Mouse (Mus musculus): Measurements from ENCODE around the gene Spast.
"Not testable (repeated sequence)": the region's sequence is repeated elsewhere in the genome, so short reads cannot be mapped to it uniquely, and the experiment has no call there.

Gene Spast

DNA sequence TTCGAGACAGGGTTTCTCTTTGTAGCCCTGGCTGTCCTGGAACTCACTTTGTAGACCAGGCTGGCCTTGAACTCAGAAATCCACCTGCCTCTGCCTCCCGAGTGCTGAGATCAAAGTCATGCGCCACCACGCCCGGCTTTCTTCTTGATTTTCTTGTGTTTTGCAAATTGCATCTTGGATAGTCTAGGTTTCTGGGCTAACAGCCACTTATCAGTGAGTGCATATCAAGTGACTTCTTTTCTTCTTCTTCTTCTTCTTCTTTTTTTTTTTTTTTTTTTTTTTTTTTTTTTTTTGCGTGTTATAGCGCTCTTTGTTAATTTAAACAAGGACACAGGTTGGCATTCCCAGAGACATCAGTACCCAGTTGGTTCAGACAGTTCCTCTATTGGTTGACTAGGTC lies 11.6 kb upstream of the Spast start:
- not testable (repeated sequence) for DNase-seq (ENCODE audit: extremely low spot score, low spot score)

DNA sequence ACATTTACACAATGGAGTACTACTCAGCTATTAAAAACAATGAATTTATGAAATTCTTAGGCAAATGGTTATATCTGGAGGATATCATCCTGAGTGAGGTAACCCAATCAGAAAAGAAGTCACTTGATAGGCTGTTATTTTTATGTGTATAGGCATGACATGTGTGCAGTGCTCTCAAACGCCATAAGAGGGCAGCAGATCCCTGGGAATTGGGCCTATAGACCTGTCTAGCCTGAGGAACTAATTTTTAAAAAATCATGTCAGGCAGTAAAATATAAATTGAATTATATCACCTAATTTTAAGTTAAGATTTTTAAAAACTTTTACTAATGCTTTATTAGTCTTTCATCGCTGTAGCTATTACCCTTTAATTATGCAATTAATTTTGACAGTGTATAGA lies 10.6 kb upstream of the Spast start:
- DNase-seq (ENCODE audit: extremely low spot score, low spot score): peak; percentile 47

DNA sequence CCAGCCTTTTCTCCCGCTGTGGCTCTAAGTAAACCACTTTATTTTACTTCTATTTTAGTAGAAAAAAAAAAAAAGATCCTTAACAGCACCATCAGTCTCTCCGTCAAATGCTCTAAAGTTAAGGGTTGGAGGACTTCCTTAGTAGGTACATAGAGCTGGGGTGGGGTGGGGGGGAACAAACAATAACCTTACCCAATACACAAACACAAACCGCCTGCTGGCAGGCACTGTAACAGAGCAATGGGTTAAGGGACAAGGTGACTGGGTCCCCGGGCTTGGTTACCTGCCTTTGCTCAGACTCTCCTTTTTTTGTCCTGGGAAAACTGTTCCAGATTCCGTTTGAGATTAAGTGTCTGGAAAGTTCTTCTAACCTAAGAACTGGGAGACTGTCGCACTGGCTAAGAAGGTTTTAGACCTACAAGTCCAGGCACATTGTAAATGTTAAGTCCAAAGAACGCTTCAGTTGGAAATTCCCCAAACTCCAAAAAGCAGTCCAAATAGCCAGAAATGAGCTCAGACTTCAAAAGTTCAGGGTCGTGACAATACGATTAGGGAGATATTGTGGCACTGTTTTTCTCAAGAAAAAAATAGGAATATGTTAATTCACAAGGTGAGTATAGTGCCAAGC lies 7.6 kb upstream of the Spast start:
- no peak for DNase-seq (ENCODE audit: extremely low spot score, low spot score)

DNA sequence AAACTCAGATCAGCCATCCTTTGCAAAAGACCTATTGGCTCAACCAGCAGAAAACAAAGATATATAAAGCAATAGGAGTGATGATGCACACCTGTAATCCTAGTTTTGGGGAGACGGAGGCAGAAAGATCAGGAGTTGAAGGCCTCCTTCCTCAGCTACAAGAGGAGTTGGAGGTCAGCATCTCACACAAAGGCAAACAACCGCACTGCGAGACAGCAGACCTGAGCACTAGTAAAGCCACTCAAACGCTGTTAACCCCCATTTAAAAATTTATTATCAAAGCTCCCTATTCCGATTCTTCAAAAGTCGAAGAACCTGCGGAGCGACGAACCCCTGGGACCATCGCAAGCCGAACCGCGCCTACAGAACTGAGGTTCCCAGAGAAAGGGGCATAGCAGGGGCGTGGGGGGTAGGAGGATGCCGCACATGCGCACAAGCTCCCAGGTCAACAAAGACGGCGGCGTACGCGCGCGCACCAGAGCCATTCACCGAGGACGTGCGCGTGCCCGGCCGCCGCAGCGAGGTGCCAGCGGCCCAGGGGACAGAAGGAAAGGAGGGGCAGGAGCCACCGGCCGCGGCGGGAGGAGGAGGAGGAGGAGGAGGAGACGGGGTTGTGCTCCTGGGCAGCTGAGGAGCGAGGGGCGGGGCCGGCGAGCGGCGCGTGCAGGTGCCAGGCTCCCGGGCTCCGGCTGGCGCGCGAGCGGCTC lies 409 bp upstream of the Spast start:
- DNase-seq (ENCODE audit: extremely low spot score, low spot score): peak; percentile 96

DNA sequence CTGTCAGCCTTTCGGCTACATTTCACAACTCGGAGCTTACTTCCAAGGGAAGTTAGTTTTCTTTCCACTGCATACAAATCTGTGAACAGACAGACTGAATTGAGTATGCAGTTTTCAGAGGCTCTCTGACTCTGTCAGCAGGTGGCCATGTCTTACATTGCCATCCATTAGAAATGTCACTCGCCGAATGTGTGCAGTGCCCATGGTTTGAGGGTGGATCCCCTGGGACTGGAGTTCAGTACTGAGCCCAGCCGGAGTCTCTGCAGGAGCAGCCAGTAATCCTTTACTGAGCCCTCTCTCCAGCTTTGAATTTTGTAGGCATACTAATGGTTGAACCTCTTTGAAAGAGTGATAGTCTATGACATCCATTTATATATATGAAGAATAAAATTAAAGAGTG lies 2.4 kb downstream of the Spast start:
- no peak for DNase-seq (ENCODE audit: extremely low spot score, low spot score)

DNA sequence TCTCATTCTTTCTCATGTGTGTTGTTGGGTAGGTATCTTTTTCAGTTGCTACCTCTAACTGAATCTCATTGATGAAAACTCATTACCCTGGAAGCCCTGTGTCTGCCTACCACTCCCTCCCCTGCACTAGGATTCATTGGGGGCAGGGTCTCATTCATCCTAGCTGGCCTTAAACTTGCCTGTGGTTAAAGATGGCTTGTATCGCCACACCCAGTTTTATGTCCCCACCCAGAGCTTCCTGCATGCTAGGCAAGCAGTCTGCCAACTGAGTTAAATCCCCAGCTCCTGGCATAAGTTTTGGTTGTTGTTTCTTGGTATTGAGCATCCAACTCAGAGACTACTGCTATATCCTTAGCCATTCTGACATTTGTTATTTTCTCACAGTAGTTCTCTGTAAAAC lies 24.8 kb downstream of the Spast start:
- DNase-seq (ENCODE audit: extremely low spot score, low spot score): no peak

DNA sequence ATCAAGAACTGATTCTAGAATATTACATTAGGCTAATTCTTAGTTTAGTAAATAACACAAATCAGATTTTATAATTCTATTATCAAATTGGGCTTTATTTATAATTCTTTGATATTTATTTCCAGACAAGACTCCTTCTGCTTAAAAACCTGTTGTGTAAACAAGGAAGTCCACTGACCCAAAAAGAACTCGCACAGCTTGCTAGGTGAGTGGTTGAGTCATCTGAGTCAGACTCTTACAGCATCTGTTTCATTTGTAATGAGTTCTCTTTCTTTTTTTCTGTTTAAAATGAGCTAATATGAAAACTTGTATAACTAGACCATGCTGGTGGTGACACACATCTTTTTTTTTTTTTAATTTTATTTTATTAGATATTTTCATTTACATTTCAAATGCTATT lies 38.1 kb downstream of the Spast start:
- DNase-seq (ENCODE audit: extremely low spot score, low spot score): no peak

DNA sequence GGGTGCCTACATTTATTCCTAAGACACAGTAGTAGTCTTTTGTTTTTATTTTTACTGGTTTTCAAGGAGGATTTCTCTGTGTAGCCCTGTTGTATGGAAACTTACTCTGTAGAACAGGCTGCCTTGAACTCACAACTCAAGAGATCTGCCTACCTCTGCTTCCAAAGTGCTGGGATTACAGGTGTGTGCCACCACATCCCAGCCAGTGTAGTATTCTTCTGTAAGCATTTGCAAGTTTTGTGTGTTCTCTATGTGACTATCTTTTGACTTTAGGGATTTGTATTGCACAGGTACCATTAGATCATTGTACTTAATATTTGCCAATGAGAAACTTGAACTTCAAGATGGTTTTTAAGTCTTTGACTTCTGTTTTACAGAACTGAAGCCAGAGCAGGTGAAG lies 47.9 kb downstream of the Spast start:
- DNase-seq (ENCODE audit: extremely low spot score, low spot score): no peak

DNA sequence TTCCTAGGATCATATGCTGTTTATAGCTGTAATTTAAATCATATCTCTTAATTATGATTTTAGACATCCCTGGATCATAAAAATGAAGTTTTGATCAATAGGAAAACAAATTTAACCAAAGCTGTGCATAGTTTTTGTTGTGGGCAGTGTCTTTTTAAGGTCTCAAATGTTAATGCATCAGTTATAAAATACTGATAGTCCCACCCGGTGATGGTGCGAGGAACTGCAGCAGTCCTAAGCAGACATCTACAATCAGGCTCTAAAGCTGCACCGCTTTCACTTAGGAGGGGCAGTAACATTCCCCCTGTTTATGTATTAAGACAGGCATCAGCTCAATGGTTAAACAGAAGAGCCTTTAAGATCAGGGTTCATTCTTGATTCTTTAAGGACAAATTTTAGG lies 51.1 kb downstream of the Spast start:
- no peak for DNase-seq (ENCODE audit: extremely low spot score, low spot score)

DNA sequence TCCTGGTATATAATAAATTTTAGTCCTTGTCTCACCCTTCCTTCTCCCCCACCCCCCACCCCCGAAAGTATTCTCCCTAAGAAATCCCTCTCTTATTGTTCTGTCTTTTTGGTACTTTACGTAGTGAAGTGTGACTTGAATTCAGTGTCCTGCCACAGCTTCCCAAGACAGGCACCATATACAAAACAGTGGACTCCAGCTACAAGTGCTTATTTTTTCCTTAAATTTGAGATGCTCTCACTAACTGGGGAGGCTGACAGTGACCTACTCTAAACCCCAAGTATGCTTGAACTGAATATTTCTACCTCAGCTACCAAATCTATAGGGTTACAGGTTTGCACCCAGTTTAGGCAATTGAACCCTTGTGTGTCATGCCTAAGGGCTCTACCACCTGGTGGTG lies 55.6 kb downstream of the Spast start:
- no peak for DNase-seq (ENCODE audit: extremely low spot score, low spot score)

DNA sequence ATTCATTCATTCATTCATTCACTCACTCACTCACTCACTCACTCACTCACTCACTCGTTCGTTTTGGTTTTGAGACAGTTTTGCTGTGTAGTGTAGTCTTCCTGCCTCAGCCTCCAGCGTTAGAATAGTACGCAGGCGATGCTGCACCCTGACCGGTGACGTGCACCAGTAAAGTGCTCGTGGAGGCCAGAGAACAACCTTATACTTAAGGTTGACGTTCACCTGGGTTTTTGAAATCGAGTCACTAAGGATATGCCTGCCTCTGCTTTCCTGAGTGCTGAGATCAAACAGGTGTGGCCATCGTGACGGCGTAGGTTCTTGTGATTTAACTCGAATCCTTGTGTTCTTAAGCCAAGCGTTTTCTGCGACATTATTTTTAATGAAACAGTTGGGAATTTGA lies 56.1 kb downstream of the Spast start:
- DNase-seq (ENCODE audit: extremely low spot score, low spot score): peak; percentile 13

DNA sequence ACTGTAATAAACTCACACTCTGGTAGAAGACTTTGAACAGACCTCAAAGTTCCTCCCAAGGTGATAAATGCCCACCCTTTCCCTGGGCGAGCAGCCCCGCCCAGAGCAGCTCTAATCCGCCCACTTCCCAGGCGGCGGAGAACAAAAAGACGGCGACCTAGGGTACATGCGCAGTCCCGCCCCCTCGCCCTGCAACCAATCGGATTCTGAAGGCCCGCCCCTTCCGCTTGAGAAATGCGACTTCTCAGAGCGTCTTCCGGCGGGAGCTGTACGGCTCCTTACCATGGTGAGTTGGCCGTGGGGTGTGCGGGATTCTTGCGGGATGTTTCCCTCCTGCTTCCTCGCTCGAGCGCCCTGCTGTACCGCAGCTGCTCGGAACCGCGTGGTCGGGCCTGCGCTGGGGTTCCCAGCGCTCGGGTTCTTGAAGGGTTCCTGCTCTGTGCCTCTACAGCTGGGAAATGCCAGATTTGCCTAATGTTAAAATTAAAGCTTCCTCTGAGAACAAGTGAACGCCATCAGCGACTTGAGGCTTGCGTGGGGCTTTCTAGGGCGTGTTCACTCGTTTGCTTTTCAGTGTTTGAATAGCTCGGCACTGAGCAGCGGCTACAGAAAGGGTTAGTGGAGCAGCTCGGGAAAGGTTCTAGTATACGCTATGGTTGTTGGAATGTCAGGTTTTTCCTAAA lies 56.7 kb downstream of the Spast start, which contains the start of gene Slc30a6:
TSS of gene Slc30a6 (plus strand) at position 226 of the 683 bp plus-strand sequence.
- peak; percentile 94 for DNase-seq (ENCODE audit: extremely low spot score, low spot score)

DNA sequence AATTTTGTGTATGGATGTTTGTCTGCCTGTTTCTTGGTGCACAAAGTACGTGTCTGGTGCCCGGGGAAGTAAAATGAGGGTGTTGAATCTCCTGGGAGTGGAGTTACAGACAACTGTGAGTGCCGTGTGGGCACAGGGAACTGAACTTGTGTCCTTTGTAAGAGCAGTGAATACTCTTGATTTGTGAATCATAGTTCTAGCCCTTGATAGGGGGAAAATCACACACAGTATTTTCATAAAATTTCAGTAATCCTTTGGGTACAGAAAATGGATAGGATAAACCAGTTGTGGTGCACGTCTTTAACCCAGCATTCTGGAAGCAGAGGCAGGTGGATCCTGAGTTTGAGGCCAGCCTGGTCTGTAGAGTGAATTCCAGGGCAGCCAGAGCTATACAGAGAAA lies 58.0 kb downstream of the Spast start:
- DNase-seq (ENCODE audit: extremely low spot score, low spot score): no peak

DNA sequence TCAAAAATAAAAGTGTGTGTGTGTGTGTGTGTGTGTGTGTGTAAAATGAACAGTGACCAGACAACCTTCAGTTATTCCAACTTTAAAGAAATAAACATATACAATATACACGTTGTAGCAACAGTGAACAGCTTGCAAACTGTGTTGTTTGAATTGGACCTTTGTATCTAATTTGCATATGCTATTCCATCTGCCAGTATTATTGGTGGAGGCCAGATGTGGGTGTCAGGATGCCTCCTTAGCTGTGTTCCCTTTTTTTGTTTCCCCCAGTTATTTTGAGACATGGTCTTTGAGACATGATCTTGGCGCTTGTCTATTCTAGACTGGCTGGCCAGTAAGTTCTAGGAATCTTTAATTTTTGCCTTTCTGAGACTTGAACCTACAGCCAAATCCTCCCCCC lies 58.4 kb downstream of the Spast start:
- DNase-seq (ENCODE audit: extremely low spot score, low spot score): no peak

DNA sequence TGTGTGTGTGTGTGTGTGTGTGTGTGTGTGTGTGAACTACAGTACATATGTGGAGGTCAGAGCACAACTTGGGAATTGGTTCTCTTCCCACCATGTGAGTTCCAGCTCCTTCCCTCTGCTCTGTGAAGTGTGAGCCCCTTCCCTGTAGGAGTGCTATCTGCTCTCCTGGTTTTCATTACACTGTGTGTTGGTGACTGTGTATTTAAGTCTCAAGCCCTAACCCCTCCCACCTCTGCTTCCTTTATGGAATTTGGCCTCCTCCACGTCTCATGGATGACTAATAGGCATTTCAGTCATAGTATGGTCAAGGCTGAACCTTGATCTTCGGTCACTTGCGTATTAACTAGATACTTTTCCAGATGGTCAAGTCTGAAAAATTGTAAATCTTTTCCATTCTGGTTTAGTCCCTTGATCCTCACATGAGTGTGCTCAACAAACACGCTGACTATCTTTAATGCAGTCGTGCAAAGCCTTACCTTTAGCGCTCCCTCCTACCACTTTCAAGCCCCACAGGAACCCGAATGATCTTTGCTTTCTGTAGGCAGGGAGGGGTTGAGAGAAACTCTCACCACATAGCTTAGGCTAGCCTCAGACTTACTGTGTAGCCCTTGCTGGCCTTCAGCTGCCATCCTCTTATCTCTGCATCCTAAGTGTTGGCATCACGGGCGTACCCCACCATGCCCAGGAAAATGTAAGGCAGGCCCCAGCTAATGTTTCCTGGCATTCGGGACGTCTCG lies 63.9 kb downstream of the Spast start:
- no peak for DNase-seq (ENCODE audit: extremely low spot score, low spot score)

DNA sequence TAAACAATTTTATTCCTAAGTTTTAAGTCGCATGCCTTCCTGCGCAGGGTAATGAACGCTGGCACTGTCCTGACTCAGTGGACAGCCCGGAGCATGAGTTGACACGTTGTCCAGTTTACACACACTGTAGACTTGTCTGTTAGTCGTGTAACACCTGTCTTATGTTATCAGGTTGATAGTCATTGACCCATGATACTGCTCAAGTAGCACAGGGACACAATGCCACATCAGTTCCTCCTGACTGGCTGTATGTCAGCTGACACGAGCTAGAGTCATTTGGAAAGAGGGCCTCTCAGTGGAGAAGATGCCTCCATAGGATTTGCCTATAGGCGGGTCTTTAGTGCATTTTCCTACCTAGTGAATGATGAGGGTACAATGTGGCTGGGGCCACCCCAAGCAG lies 67.7 kb downstream of the Spast start:
- no peak for DNase-seq (ENCODE audit: extremely low spot score, low spot score)

DNA sequence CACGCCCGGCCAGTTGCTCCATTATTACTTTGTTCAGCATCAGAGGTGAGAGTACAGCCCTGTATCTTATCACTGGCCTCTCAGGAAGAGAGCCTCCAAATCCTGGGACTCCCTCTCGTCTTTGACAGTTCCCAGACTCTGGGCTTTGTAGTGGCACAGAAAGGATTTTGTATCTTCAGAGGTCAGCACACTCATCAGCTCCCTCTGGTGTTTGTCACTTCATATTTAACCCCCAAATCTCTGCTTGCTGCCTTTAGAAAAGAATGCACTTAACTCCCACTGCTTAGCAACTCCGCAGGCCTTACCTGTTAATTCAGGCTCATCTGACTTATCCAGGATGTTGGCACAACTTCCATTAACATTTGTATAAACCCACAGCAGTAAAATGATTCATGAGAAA lies 70.9 kb downstream of the Spast start:
- no peak for DNase-seq (ENCODE audit: extremely low spot score, low spot score)

DNA sequence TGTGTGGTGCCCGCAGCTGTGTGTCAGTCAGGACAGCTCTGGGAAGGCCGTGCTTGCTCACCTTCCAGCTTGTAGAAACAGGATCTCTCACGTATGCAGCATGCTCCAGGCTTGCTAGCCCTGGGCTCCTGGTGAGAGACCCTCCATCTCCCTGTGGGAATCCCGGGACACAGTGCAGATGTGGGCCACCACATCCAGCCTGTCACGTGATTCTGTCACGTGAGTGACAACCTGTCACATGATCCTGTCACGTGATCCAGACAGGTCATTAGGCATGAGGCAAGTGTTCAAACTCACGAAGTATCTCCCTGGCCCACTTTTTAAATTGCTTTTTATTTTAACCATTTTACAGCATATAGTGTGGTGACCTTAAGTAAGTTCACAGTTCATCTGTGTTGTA lies 74.5 kb downstream of the Spast start:
- DNase-seq (ENCODE audit: extremely low spot score, low spot score): no peak

DNA sequence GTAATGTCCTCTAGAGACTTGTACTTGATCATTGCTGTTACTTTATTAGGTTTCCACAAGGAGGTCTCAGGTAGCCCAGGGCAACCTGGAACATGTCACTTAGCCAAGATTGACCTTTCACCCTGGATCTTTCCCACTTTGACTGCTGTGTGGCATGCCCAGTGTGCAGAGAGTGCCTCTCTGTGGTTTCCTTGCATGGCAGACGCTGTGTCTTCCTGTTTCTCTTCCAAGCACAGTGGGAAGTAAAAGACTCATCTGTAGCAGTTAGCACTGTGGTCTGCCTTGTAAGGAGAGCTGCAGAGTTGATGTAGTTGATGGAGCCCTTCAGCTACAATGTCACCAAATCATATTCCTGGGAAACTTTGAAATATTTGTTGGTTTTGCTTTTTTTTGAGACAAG lies 75.9 kb downstream of the Spast start:
- no peak for DNase-seq (ENCODE audit: extremely low spot score, low spot score)

DNA sequence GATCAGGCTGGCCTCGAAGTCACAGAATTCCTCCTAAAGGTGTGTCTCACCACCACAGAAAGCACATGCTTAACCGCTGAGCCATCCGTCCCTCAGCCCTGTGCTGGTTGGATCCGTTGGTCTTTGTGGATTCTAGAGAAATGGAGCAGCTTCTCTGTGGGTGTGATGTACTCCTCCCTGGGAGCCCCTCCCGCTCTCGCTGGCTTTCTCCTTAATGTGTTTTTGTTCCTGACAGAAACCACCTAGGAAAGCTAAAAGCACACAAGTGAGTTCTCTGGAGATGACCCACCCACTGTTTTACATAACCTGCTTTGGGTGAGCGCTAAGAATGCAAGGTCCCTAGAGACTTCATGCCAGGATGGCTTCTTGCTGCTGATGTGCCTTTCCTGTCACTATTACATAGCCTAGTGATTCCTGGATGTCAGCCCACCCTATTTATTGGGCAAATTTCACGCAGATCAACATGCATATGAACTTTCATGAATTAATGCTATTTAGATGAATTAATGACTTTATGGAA lies 78.1 kb downstream of the Spast start:
- DNase-seq (ENCODE audit: extremely low spot score, low spot score): no peak

DNA sequence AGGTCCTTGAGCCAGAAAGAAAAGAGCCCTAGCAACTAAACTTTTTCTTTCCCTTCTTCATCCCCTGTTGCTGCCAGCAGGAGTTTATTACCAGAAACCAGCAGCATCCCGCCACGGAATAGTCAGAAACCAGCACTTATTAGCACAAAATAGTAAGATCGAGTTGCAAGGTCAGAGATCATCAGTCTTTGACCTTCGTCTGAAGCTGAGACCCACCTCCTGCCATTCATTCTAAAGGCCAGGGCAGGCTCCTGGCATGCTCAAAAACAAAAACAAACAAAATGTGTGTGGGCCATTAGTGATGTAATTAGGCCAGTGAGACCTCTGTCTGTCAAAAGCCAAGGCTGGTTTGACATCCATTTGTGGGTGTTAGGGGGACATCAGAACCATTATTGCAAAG lies 79.4 kb downstream of the Spast start:
- DNase-seq (ENCODE audit: extremely low spot score, low spot score): no peak

DNA sequence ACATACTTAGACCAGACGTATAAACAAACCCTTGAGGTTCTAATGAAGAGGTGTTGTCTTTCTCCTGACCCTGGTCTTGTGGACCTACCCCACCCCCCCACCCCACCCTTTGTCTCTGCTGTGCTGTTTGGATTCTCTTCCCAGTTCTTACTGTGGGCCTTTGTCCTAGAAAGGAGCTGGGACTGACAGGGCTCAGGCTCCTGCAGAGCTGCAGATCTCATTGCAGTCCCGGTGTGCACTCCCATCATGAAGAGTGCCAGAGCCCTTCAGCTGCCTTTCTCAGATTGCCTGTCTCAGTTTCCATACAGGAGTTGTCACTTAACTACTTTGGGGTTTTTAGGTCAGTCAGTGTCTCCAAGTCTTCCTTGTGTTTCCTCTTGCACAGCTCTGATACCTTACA lies 81.9 kb downstream of the Spast start:
- no peak for DNase-seq (ENCODE audit: extremely low spot score, low spot score)

Measured in neural tube, embryonic 10.5 days (tissue).